Mouse (Mus musculus): ENCODE results near the gene Ikzf2.

Gene Ikzf2

GRCm38 (mm10) chr1:69659779-69660178 lies 27.3 kb downstream of the Ikzf2 start:
- DNase-seq = no peak

- DNase-seq = no peak
Measured at GRCm38 (mm10) chr1:69658051-69658450, 29.0 kb downstream of the Ikzf2 start.

GRCm38 (mm10) chr1:69657455-69657854 lies 29.6 kb downstream of the Ikzf2 start:
- DNase-seq = no peak

GRCm38 (mm10) chr1:69656929-69657328 lies 30.1 kb downstream of the Ikzf2 start:
- DNase-seq = peak in 1 of 2 experiments; percentile 1

GRCm38 (mm10) chr1:69656047-69656782 lies 30.8 kb downstream of the Ikzf2 start:
- DNase-seq = no peak

GRCm38 (mm10) chr1:69655368-69655767 lies 31.7 kb downstream of the Ikzf2 start:
- DNase-seq = no peak

GRCm38 (mm10) chr1:69654955-69655354 lies 32.1 kb downstream of the Ikzf2 start:
- no peak for DNase-seq

- DNase-seq = no peak
Measured at GRCm38 (mm10) chr1:69653419-69653818, 33.6 kb downstream of the Ikzf2 start.

DNA sequence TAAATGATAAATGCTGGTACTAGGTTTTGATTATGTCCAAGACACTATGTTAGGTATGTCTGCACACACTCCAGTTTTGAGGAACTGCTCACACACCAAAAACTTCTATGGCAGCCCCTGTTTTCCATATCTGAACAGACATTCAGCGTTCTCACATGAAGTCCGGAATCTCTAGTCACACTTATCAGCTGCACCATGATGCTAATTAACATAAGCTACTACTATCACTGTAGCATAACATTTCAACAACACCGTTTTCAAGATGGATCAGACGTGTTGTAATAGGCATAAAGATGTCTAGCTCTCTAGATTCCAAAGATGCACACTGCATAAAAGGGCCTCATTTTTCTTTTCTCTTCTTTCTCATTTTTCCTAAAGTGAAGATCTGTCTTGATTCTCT lies 43.9 kb downstream of the Ikzf2 start:
- DNase-seq = no peak

- no peak for DNase-seq
Measured at GRCm38 (mm10) chr1:69641986-69642385, 45.1 kb downstream of the Ikzf2 start.

DNA sequence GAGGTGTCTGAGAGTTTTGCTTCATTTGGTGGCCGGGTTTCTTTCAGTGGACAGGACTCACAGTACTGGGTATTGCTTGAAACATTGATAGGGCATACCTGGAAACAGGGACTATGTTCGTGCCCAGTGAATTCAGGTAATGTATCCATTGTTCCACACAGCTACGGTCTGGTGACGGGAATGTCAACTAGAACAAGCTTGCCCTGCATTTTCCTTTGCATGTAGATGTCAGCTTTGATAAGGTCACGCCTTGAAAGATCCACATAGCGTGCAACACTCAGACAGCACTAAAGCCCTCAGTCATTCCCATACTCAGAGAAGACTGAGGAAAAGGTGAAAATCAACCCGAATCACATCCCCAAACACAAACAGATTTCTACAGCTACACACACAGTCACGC lies 48.7 kb downstream of the Ikzf2 start:
- no peak for DNase-seq

DNA sequence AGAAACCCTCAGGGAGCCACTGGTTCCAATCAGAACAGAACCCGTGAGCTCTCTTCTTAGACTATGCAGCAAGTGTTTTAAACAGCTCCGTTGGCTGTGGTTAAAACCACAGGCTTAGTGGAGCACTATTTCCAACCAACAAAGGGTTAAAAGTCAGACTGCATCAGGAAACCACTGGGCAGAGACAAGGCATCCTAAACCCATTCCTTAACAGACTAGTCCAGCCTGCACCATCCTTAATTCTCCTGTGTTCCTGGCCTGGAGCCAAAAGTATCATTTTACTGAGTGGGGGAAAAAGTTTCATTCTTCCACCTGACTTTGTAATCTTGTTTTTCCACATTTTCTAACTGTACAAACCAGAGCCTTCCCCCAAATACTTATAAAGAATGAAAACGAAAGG lies 49.1 kb downstream of the Ikzf2 start:
- DNase-seq = no peak

DNA sequence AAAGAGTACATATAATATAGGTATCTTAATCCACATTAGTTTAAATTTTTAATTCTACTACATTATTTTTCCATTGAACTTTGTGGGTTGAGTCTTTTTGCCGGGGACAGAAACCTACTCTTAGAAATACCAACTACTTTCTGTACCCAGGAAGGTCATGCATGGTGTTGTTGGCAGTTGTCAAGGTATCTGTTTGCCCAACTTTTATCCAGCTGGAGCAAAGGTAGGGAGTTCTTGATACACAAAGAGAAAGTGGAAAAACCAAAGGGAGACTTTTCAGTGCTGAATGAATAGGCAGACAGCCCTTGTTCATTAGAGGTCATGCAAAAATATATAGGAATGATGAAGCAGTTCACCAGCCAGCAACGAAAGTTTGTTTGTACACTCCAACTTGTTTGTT lies 52.8 kb downstream of the Ikzf2 start:
- DNase-seq = no peak

DNA sequence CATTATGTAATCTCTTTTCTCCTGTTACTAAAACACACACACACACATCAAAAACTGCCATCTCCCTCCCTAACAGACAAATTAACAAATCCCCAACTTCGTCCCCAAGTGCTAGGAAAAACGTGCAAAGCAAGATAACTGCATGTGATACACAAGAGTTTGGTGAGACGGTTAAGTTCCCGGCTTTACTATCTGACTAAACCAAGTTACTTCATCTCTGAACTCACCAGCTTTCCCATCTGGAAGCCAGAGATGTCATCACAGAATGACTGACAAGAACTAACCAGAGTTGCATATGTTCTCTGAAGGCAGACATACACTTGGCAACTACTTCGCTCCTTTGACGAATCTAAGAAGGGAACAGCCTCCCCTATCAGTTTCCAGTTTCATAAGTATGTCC lies 56.5 kb downstream of the Ikzf2 start:
- no peak for DNase-seq

DNA sequence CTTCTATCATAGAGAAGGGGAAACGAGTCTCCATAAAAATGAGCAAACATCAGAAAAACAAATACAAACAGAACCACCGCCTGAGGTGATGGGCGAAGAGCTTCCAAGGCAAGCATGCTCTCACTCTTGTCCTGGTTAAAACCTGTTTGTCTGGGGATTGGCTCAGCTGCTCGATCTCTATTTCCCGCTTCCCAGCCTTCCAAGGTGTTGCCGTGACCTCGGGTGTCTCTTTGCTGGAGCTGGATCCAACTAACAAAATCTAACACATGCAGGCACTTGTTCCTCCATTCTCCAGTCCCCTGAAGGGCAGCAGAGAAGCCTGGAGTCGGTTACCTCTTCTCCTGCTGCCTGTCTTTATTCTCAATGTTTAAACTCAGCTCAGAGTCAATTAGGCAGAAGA lies 57.5 kb downstream of the Ikzf2 start:
- DNase-seq = no peak

DNA sequence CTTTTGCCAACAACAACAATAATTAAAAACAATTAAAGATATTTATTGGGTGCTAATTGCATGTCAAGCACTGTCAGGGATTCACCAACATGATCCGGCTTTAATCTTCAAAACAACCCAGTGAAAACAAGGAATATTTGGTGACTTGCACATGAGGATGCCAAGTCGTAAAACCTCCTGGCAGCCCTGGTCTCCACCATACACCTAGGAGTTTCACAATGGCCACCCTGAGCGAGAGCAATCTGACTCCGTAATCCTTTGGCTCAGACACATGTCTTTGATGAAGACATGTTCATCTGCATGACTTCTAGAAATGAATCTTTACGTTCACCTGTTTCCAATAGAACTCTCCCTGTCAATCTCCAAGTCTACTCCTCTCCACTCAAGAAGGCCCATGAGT lies 75.0 kb downstream of the Ikzf2 start:
- DNase-seq = no peak

- no peak for DNase-seq
Measured at GRCm38 (mm10) chr1:69611204-69611725, 75.8 kb downstream of the Ikzf2 start.

- DNase-seq = no peak
Measured at GRCm38 (mm10) chr1:69610791-69611190, 76.3 kb downstream of the Ikzf2 start.

DNA sequence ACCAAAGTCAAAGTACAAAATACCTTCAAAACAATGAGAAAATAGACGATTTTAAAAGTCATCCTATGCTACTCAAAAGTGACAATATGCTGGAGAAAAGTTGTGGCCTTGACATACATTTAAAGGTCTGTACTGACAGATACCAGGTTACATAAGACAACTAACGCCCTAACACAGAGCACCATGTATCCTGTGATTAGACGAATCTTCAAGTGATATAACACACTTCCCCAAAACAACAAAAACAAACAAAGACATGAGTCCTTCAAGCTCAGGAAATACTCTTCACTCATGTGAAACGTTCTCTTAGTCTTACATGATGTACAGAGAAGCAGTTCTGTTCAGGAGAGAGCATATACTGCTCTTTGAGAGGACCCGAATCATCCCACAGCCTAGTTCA lies 78.2 kb downstream of the Ikzf2 start:
- no peak for DNase-seq

GRCm38 (mm10) chr1:69606844-69607243 lies 80.2 kb downstream of the Ikzf2 start:
- DNase-seq = no peak

DNA sequence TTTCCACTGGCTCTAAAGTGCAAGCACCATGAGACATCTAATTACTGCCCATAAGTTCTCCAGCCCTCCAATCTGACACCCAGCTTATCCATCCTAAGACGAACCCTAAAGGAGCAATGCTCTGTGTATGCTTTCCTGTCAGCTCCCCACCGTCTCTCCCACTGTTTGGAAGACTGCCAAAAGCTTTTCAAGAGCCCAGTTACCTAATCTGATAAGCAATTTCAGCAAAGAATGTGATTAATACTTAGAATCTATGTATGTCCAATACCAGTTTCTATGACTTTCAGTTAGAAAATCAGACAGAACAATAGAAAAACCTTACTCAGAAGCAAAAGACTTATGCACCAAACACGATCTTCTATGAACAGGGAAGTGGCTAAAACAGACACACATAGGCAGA lies 82.8 kb downstream of the Ikzf2 start:
- DNase-seq = peak in 1 of 2 experiments; percentile 5

- no peak for DNase-seq
Measured at GRCm38 (mm10) chr1:69600954-69601353, 86.1 kb downstream of the Ikzf2 start.

DNA sequence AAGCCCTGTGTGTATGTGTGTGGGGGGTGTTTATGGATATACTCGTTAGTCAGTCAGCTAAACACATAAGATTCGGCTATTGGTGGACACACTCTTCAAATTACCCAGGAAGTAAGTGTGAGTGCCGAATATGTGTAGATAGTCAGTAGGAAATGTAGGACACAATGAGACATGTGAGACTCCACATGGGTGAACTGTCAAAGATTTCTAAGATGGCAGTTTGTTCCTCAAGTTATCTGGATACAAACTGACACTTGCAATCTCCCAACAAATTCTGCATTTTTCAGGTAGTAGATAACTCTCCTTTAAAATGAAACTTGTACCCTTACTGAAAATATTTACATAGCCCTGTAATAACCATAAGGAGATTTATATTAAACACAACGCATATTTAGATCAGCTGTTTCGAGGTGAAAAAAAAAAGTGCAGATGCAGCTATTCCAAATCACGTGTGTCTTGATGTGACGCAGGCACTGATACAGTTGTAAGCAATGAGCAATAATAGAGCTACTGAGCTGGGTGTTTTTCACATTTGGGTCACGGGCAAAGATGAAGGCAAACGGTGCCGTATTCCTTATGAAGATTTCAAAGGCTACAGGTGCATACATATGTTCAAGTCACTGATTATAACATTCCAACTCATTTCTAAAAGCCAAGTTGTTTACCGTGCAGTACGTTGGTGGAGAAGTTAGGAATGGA lies 87.8 kb downstream of the Ikzf2 start:
- no peak for DNase-seq

DNA sequence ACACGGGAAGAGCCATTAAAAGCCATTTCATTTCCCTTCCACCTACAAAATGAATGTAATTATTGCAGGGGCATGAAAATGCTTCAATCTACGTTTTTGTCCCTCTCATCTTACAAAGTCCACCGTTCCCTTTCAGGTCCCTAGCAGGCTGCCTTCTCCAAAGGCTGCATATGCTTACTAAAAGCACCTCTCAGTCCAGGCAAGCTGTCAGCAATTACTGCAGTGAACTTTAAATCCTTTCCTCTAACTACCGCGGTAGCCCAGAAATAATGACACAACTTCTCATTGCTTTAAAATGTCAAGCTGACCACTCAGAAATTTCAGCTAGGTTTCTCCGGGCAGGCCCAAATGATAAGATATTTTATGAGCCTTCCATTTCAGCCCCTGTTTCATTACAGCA lies 95.2 kb downstream of the Ikzf2 start:
- DNase-seq = peak in 1 of 2 experiments; percentile 14
